Mouse (Mus musculus): ENCODE results near the gene Ensa.
"Not testable (repeated sequence)": the region's sequence is repeated elsewhere in the genome, so short reads cannot be mapped to it uniquely, and the experiment has no call there.

Ensa gene

DNA sequence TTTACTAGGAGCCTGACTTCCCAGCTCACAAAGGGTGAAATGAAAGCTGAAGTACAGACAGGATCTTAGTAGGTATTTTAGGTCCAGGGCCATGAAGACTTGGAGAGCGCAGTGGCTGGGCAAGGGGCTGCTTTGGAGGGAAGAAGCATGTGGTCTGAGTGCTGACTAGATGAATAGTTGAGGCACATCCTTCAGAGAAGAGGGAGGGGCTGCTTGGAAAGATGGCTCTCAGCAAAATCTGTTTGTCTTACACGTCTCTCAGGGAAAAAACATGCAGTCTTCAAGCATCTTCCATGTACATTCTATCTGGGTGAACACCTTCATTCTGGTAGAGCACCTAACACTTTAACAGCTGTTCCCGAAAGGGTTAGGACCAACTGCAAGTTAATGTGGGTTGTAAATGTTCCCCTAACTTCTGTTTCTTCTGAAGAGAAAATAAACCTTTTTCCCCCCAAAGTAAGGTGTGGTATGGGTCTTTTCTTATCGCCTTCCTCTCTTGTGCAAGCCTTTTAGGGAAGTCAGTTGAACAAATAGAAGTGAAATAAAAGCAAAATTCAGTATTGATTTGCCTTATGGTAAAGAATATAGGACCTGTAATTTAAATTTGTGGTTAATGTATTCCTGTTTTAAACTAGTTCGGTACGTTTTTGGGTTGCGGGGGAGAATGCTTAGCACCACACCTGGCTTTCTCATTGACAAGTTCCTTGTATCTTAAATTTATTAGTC is 38.1 kb downstream of the Ensa start:
- DNase-seq (ENCODE audit: low spot score in 2 of 2), result no peak

DNA sequence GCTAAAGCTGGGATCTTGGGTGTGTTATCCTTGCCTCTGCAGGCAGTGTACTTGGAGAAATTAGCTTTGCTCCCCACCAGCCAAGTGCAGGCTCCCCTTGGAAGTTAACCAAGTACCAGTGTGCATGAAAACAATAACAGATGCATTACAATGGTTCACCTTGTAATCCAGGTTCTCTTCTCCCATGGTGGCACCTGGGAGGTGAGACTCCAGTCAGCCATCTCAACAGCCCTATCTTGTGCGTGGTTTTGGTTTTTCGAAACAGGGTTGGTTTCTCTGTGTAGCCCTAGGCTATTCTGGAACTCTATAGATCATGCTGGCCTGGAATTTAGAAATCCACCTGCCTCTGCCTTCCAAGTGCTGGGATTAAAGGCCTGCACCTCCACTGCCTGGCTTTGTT is 38.7 kb downstream of the Ensa start:
- DNase-seq (ENCODE audit: low spot score in 2 of 2), result no peak

DNA sequence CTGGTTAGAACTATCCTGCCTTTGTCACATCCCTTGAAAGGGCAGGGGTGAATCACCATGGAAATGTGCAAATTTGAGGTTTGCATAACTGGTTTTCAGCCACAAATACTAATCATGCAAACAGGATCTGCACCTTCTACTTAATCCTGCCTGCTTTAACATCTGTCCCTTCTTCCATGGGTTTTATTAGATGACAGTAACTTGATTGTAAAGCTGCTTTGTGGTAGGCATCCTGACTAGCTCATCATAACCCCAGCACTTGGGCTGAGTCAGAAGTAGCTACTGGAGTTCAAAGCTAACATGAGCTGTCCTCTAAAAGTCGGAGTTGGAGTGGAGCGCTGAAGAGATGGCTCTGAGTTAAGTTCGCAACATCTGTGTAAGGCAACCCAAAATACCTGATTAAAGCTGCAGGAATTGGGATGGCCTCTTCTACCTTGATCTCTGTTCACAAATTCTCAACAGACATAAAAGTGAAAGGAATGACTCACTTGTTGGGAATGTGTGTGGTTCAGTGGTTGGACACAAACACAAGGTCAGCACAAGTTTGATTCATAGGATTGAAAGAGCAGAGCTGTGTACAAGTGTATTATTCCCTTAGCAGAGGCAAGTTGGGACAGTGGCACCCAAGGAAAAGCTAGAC is 39.3 kb downstream of the Ensa start:
- DNase-seq (ENCODE audit: low spot score in 2 of 2), result no peak

DNA sequence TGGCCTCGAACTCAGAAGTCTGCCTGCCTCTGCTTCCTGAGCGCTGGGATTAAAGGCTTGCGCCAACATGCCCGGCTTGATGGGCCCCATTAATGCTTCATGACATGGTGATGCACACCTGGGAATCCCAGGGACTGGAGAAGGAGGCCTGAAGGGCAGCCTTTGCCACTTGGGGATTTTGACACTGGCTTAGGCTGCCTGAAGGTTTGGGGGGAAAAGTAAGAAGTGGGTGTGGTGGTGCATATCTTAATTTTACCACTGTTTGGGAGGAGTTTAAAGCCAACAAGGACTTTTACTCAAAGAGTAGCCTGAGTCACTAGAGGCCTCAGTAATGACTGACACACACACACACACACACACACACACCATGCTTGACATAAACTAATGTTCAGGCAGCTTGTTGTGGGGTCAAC is 40.2 kb downstream of the Ensa start:
- no peak for DNase-seq (ENCODE audit: low spot score in 2 of 2)

DNA sequence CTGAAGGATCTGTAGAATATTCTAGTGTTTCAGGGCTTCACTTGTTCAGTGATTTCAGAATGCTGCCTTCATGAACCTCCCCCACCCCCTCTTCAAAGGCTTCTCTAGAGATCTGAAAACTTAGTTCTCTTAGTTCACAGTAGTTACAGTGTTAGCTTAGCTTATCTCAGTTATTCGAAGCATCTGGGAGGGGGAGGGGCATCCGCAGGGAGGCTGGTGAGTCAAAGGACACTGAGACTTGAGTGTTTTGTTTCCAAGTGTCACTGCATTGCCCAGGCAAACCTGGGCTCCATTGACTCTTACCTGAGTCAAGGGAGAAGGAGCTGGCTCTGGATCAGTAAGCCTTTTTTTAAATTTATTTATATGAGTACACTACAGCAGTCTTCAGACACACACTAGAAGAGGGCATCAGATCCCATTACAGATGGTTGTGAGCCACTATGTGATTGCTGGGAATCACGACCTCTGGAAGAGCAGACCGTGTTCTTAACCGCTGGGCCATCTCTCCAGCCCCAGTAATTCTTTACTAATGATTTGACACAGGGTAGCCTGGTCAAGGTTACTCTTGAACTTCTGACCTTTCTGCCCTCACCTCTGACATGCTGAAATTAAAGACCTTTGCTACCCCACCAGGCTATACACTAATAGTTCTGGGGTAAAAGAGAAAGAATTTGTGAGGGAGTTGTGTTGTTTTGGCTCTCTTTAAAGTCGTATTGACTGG is 41.5 kb downstream of the Ensa start:
- no peak for DNase-seq (ENCODE audit: low spot score in 2 of 2)

DNA sequence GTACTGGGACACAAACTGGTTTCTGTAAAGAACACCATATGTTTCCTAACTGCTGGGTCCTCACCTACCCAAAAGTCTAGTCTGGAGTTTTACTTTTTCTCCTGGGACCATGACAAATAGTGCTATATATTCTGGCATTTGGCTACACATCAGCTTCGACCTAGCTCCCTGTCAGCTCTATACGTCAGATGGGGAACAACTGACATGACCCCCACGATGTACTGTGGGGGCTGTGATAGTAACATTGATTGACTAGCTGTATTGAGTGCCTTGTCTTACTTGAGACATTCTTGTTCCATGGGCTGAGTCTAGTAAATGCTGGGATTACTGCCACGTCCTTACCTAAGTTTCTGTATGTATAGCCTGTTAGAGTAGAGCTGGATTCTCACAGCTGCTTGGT is 42.7 kb downstream of the Ensa start:
- no peak for DNase-seq (ENCODE audit: low spot score in 2 of 2)

DNA sequence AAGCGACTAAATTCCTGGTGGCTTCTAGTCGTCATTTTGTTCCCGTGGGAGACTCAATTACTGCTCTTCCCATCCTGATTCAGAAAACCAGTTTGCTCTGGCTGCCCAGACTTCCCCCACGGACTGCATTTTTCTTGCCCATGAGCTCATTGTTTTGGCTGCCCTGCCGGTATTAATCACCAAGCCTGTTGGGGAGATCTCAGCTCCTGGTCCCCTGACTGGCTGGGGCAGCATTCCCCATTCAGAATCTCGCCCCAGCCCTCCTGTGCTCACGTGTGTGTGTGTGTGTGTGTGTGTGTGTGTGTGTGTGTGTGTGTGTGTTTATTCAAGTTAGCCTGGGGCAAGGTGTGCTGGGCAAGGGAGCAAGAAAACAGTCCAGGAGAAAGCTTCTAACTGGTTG is 43.2 kb downstream of the Ensa start:
- no peak for DNase-seq (ENCODE audit: low spot score in 2 of 2)

DNA sequence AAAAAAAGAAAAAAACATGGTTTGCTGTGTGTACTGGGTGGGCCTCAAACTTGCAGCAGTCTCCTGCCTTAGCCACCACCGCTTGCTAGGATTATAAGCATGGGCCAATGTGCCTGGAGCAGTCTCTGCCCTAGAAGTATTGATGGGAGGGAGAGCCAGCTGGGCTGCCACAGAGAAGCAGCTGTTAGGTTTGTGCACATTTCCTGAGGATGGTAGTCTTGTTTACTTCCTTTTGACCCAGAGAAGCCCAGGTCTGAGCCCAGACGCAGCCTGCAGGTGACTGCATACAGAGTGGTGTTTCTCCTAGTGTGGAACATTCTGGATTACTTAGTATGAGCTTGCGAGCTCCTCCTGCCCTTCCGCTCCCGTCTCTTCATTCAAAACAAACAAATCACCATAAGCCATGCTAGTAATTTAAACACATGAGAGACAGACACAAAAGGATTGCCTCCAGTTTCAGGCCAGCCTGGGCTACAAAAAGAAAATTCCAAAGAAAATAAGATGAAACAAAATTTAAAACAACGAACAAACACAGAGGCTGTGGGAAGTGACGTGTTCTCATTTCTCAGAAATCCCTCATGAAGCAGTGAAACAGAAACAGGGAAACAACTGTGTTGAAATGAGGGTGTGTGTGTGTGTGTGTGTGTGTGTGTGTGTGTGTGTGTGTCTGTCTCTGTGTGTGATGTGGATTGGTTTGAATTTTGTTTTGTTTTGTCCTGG is 44.0 kb downstream of the Ensa start:
- no peak for DNase-seq (ENCODE audit: low spot score in 2 of 2)

DNA sequence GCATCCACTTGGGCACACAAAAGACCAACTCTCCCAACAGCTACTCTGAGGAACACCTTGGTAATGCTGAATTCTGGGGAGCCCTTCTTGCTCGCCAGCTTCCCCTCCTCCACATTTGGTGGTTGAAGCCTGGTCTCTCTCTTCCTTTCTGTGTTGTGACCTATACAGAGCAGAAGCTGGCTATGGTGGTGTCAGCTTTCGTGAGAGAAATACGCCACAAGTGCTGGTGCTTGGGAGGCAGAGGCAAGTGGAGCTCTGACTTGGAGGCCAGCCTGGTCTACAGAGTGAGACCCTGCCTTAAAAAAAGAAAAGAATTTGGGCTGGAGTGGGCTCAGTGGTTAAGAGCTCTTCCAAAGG is 44.5 kb downstream of the Ensa start:
- DNase-seq (ENCODE audit: low spot score in 2 of 2), result no peak

DNA sequence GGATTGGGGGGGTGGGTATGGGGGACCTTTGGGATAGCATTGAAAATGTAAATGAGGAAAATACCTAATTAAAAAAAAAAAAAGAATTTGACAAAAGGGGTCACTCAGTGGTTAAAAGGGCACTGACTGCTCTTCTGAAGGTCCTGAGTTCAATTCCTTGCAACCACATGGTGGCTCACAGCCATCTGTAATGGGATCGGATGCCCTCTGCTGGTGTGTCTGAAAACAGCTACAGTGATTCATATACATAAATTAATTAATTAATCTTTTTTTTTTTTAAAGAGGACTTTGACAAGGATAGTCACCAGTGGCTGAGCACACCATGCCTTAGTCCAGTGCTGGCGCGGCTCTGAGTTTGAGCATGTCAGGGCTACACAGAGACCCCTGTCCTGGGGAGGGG is 45.6 kb downstream of the Ensa start:
- DNase-seq (ENCODE audit: low spot score in 2 of 2), result not testable (repeated sequence)

DNA sequence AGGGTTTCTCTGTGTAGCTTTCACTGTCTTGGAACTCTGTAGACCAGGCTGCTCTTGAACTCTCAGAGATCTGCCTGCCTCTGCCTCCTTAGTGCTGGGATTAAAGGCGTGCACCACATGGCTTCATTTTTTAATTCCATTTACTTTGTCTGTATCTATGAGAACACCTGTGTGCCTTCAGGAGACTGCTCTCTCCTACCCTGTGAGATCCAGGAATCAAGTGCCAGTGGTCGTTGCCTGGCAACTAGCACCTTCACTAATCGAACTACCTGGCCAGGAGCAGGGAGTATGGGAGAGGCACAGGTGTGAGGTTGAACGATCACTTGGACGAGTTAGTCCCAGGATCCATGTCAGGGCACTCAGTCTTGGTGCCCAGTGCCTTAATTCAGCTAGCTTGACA is 46.4 kb downstream of the Ensa start:
- DNase-seq (ENCODE audit: low spot score in 2 of 2), result no peak

DNA sequence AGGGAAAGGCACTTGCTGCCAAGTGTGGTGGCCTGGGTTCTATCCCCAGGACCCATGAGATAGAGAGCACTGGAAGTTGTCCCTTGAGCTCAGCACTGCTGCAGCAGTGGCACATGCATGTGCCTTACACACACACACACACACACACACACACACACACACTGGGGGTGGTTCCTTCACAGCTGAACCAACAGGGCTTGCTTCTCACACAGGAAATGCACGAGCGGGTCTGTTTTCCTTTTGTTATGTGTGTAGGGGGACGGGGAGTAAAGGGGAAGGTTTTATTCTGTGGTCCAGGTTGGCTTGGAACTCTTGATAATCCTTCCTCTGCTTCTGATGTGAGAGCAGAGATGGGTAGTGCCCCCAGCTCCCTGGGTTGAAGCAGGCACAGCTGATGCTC is 47.7 kb downstream of the Ensa start:
- DNase-seq (ENCODE audit: low spot score in 2 of 2), result no peak

DNA sequence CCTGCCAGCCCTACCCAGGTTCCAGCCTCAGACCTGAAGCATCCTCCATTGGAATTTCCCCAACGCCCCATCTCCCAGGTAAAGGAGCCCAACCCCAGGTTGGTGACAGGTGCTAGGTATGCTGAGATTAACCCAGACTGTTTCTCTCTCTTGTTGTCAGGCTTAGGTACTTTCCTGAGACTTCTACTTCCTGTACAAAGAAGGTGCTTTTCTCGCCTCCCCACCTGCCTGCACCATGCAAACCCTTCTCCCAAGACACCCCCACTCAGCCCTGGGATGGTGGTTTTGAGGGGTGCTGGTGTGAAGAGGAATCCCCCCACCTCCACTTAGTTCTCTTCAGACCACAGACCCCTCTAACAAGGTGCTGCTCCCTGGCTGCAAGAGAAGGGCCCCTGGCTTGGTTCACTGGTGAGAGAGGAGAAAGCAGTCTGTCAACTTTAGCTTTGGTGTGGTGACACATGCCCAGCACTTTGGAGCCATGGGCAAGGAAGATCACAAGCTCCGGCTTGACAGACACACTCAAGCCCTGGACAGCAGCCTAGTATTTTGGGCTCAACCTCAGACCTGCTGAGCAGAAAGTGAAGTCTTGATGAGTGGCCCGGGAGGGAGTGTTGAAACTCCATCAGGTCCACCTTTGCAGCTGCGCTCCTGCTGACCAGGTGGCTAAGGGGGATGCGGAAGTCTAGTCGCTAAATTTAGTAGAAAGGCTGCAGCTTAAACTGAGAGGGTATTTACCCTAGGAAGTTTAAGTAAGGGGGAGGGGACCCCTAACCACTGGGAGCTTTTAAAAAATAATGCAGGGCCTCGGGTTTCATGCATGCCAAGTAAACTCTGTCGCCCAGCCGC is 48.3 kb downstream of the Ensa start:
- no peak for DNase-seq (ENCODE audit: low spot score in 2 of 2)

DNA sequence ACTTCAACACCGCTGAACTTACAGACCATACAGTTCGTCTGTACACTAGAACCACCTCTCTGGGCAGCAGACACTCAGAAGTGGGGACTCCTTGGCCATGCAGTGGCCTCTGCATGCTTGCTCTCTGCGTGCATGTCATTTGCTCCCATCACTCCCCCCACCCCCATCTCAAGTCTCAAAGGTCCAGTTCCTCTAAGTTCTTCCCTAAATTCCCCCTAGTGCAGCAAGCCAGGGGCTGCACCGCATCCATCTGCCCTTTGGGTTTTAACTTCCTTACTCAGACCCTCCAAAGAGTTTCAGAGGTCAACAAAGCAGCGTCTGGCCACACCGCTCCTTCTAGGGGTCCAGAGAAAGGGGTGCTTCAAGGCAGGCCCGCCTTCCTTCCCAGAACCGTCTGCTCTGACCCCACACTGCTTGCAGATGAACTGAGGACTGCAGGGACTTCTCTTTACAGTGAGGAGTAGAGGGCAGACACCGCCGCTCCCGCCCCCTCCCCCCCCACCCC is 49.0 kb downstream of the Ensa start:
- no peak for DNase-seq (ENCODE audit: low spot score in 2 of 2)

DNA sequence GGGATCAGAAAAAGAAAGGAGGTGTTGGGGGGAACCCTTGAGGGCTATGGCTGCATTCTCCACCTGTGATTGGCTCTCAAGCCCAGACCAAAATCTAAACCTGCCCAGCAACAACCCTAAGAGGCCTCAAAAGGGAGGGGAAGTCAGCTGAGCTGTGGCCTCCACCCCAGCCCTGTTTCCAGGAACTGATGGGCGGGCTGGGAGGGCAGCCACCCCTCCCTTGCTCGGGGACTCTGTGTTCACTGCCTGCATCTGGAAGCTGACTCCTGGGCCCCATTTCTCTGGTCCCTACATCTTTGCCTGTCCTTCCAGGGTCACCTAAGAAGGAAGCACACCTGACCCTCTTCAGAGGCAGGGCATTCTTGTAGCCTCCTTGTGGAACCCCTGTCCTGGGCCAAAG is 49.4 kb downstream of the Ensa start:
- DNase-seq (ENCODE audit: low spot score in 2 of 2), result no peak

DNA sequence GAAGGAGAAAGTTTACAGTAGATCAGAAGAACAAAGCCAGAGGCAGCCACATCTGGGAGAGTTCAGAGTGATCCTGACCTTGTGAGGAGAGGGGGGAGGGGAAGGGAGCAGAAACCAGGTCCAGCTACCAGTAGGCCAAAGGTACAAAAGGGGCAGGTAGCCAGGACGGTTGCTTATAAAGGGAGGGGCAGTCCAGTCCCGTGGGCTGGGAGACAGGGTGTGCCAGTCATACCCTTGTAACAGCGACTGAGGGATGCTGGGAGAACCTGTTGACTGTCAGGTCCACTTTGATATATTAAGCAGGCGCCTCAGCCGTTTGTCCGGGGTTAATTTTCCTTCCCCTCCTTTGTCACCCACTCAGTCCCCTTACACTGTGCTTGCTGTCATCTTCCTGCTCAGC is 50.0 kb downstream of the Ensa start:
- DNase-seq (ENCODE audit: low spot score in 2 of 2), result no peak

DNA sequence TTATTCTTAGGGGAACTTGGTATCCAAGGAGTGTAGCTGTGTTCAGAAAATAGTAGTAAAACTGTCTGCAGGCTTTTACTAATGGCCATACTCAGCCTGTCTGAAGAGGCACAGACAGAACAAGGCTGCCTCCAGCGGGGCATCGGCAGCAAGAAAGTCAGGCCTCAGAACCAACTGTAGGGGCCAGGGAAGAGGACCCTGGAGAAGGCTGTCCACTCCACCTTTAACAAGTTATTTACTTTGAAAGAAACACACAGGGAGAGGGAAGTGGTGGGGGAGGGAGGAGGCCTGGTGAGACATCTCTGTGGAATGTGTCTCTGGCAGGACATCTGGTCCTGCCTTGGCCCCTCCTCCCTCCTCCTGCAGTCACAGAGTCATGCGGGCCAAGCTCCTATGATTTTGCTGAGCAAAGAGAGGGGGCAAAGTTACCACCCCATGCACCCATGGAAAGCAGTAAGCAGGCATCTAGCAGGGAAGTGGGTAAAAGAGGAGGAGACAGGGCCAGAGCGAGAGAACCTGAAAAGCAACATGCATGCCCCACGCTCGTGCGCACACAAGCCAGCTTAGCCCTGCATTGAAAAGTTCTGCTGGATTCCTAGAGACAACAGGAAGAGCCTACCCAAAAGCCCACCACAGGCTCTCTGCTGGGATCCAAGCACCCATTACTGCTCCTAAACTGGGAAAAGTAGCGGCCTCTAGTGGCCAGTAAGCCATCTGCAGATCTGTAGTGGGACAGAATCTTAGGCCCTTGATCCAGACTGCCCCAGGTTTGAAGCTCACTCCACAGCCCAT is 50.7 kb downstream of the Ensa start:
- peak in 1 of 2 experiments; percentile 60 for DNase-seq (ENCODE audit: low spot score in 2 of 2)

DNA sequence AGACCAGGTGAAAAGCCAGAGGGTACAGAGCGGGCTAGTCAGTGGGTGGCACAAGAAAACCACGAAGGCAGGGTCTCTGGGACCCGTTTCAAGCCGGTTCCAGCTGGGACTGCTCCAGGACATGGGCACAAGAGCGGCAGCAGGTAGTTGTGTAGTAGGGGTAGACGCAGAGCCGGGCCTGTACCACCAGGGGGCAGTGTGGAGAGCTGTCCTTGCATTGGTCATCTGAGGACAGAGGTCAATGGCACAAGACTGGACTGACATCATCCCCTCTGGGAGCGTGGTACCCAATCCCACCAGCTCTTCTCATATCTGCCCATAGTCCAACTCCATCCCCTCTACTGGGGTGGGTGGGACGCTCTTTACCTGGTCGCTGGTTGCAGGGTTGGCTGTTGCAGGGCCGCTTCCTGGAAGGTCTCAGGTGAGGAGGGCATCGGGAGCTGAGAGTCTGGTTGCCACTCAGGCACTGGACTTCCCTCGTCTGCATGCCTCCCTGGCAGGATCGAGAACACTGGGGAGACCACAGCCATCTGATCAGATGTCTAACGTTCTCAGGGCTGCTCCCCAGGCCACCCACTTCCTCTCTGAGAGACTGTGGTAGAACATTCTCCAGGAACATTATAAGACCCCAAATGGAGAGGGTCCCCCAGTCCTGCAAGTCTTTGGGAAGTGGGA is 52.1 kb downstream of the Ensa start:
- DNase-seq (ENCODE audit: low spot score in 2 of 2), result peak in 1 of 2 experiments; percentile 46

DNA sequence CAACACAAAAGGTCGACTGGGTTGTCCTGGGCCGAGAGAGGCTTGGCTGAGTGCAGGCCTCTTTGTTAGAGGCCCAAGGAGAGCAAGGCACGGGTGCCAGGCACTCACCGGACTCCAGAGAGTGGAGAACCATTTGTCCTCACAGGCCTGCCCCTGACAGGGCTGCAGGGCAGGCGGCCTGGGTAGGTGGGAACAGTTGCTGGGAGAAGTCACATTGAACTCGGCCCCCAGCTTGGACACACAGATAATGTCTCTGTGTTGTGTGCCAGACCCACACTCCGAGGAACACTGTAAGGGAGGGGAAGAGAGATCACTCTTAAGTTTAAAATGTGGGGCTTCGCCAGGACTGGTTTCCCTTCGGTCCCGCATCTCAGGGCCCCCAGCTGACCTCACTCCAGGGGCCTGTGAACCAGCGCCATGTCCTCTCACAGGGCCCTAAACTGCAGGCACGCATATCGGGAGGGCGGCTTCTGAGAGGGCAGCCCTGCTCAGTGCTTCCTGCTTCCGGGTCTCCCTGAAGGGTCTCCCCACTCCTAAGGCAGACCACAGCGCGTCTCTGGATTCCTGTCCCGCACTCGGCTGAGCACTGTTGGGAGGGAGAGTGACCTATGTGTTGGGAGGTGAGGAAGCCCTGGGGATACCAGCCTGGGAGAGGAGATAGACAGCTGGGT is 52.8 kb downstream of the Ensa start:
- DNase-seq (ENCODE audit: low spot score in 2 of 2), result no peak
